Mouse (Mus musculus): ENCODE results near the gene Zic5.

The Zic5 gene

GRCm38 (mm10) chr14:122427654-122428053, 37.8 kb downstream of the Zic5 start:
- no peak for DNase-seq (ENCODE audit: low spot score in 2 of 2)

GRCm38 (mm10) chr14:122427204-122427560, 38.3 kb downstream of the Zic5 start:
- no peak for DNase-seq (ENCODE audit: low spot score in 2 of 2)

- no peak for DNase-seq (ENCODE audit: low spot score in 2 of 2)
Observed at GRCm38 (mm10) chr14:122426529-122427203, 38.8 kb downstream of the Zic5 start.

- no peak for DNase-seq (ENCODE audit: low spot score in 2 of 2)
Observed at GRCm38 (mm10) chr14:122424441-122424840, 41.0 kb downstream of the Zic5 start.

GRCm38 (mm10) chr14:122416166-122416771, 49.2 kb downstream of the Zic5 start:
- DNase-seq (ENCODE audit: low spot score in 2 of 2): no peak

DNA sequence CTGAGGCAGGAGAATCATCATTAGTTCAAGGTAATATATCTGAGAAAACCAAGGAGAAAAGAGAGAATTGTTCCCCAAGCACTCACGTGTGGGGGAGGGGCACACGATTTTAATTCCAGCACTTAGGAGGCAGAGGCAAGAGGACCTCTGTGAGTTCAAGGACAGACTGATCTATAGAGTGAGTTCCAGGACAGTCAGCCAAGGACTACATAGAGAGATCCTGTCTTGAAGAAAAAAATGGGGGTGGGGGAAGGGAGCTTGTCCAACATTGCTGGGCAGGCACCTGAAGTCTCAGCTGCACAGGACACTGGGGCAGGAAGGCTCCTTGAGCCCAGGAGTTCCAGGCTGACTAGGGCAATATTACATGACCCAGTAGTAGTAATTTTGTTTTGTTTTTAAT, 50.7 kb downstream of the Zic5 start:
- DNase-seq (ENCODE audit: low spot score in 2 of 2): no peak

GRCm38 (mm10) chr14:122413542-122413928, 51.9 kb downstream of the Zic5 start:
- DNase-seq (ENCODE audit: low spot score in 2 of 2): no peak

DNA sequence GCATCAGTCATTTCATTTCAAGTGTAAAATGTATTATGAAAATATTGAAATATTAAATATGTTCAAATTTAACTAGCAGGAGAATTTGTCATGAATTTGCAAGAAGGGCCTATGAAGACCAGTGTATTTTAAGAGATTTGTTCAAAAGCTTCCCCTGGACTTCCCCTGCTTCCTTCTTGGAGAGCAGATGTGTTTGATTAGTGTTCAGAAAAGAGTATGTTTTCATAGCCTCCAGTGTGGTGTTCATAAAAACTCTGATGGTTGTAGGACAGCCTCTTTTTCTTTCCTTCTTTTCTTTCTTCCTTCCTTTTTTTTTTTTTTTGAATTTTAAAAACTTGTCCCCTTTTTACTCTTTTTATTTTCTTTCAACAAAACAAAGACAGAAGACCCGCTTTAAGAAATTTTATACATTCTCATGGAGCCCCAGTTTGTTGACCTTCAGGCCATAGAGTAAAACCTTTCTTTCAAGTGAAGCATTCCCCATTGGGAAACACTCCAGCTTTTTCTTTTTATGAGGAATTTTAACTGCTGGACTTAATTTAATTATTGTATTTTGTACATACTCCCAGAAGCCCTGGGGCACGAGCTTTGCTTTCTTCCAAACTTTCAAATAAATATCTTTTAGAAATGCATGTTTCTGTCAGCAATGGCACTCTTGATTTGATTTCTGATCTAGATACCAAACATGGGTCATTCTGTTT, 52.5 kb downstream of the Zic5 start:
- DNase-seq (ENCODE audit: low spot score in 2 of 2): no peak

Measured in spleen, postnatal 36 days (tissue).